Mouse (Mus musculus): ENCODE results near the gene Scand1. TPM values are rescaled to one million over a fixed set of nuclear protein-coding genes. Genes with fewer than 3 reads are reported as not detected.

Gene Scand1
- polyA plus RNA-seq, 1 experiment from 2014 or later = 70.1 TPM

GRCm38 (mm10) chr2:156340078-156340477, 27.6 kb upstream of the Scand1 start:
- Histone ChIP-seq H3K4me3 (ENCODE audit: low read depth, low read length) (no peak overlapping the region), H3K4me2 (ENCODE audit: low read depth, severe bottlenecking) (no peak overlapping the region), H3K27me3 (ENCODE audit: control insufficient read depth, insufficient read depth, low read length) (no peaks in the 10 kb centered on the region), H3K27ac (replicated peaks; ENCODE audit: low read depth, low read length) (no peak overlapping the region), H3K36me3 (ENCODE audit: control insufficient read depth, insufficient read depth, low read length) (no peaks in the 10 kb centered on the region), H3K9ac (ENCODE audit: low read length) (no peak overlapping the region), H3K4me1 (ENCODE audit: control insufficient read depth, insufficient read depth, low read length) (no peaks in the 10 kb centered on the region), H3K9me3 (ENCODE audit: control insufficient read depth, low read length) (no peaks in the 10 kb centered on the region)
- no peak for ATAC-seq (ENCODE audit: insufficient number of reproducible peaks, low FRiP score, low TSS enrichment, low read depth)
- 92% methylated on average over 4 of the region's 4 CpGs for WGBS
- no peak for DNase-seq (ENCODE audit: low spot score)

DNA sequence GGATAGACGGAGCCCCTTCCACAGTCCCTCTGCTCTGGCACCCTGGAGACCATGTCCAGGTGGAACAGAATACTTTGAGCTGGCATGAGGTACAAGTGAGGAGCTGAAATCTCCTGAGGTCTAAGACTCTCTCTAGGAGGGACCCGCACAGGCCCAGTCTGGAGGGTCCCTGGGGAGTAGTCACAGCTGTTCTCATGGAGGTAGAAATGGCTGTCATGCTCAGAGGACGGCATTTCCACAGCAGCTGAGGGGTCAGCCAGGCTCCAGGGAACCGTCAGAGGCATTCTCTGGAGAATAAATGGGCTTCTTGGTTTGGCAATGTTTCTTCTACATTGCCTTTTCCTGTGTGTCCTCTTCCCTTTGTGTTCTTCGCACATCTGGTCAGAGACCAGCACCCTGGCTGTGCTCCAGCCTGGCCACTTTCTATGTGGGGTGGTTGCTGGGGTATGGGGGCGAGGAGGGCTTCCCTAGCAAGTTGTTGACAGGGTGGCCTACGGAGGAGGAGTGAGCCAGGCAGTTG, 19.0 kb upstream of the Scand1 start:
- Histone ChIP-seq H3K9me3 (ENCODE audit: control insufficient read depth, low read length) (no peaks in the 10 kb centered on the region), H3K9ac (ENCODE audit: low read length) (no peak overlapping the region), H3K27ac (replicated peaks; ENCODE audit: low read depth, low read length) (no peak overlapping the region), H3K36me3 (ENCODE audit: control insufficient read depth, insufficient read depth, low read length) (no peaks in the 10 kb centered on the region), H3K27me3 (ENCODE audit: control insufficient read depth, insufficient read depth, low read length) (no peaks in the 10 kb centered on the region), H3K4me2 (ENCODE audit: low read depth, severe bottlenecking) (no peak overlapping the region), H3K4me1 (ENCODE audit: control insufficient read depth, insufficient read depth, low read length) (no peaks in the 10 kb centered on the region), H3K4me3 (ENCODE audit: low read depth, low read length) (no peak overlapping the region)
- 88% methylated on average over 7 of the region's 7 CpGs for WGBS
- ATAC-seq (ENCODE audit: insufficient number of reproducible peaks, low FRiP score, low TSS enrichment, low read depth) (no peak), DNase-seq (ENCODE audit: low spot score) (no peak)

GRCm38 (mm10) chr2:156330681-156331080, 18.2 kb upstream of the Scand1 start:
- WGBS = 21% methylated on average over 1 of the region's 1 CpGs
- H3K9me3 ChIP-seq (ENCODE audit: control insufficient read depth, low read length) = no peaks in the 10 kb centered on the region
- no peak for ATAC-seq (ENCODE audit: insufficient number of reproducible peaks, low FRiP score, low TSS enrichment, low read depth)

GRCm38 (mm10) chr2:156324681-156325080, 12.2 kb upstream of the Scand1 start:
- no peaks in the 10 kb centered on the region for H3K36me3 ChIP-seq (ENCODE audit: control insufficient read depth, insufficient read depth, low read length)
- 37% methylated on average over 5 of the region's 5 CpGs for WGBS
- ATAC-seq (ENCODE audit: insufficient number of reproducible peaks, low FRiP score, low TSS enrichment, low read depth) = no peak
- H3K27me3 ChIP-seq (ENCODE audit: control insufficient read depth, insufficient read depth, low read length) = no peaks in the 10 kb centered on the region
- no peak for DNase-seq (ENCODE audit: low spot score)
- no peak overlapping the region for H3K9ac ChIP-seq (ENCODE audit: low read length)
- no peak overlapping the region for H3K27ac ChIP-seq (replicated peaks; ENCODE audit: low read depth, low read length)
- H3K4me2 ChIP-seq (ENCODE audit: low read depth, severe bottlenecking) = no peak overlapping the region
- no peaks in the 10 kb centered on the region for H3K9me3 ChIP-seq (ENCODE audit: control insufficient read depth, low read length)
- no peak overlapping the region for H3K4me3 ChIP-seq (ENCODE audit: low read depth, low read length)
- H3K4me1 ChIP-seq (ENCODE audit: control insufficient read depth, insufficient read depth, low read length) = no peaks in the 10 kb centered on the region

More at GRCm38 (mm10) chr2:156330681-156331080, 18.2 kb upstream of the Scand1 start:
- Histone ChIP-seq H3K27me3 (ENCODE audit: control insufficient read depth, insufficient read depth, low read length) (no peaks in the 10 kb centered on the region), H3K36me3 (ENCODE audit: control insufficient read depth, insufficient read depth, low read length) (no peaks in the 10 kb centered on the region), H3K4me1 (ENCODE audit: control insufficient read depth, insufficient read depth, low read length) (no peaks in the 10 kb centered on the region), H3K9ac (ENCODE audit: low read length) (no peak overlapping the region), H3K27ac (replicated peaks; ENCODE audit: low read depth, low read length) (no peak overlapping the region), H3K4me3 (ENCODE audit: low read depth, low read length) (no peak overlapping the region), H3K4me2 (ENCODE audit: low read depth, severe bottlenecking) (no peak overlapping the region)
- DNase-seq (ENCODE audit: low spot score) = no peak

GRCm38 (mm10) chr2:156324116-156324588, 11.6 kb upstream of the Scand1 start:
- DNase-seq (ENCODE audit: low spot score) = no peak
- no peak for ATAC-seq (ENCODE audit: insufficient number of reproducible peaks, low FRiP score, low TSS enrichment, low read depth)
- H3K27ac ChIP-seq (replicated peaks; ENCODE audit: low read depth, low read length) = no peak overlapping the region
- H3K27me3 ChIP-seq (ENCODE audit: control insufficient read depth, insufficient read depth, low read length) = no peaks in the 10 kb centered on the region
- no peaks in the 10 kb centered on the region for H3K36me3 ChIP-seq (ENCODE audit: control insufficient read depth, insufficient read depth, low read length)
- H3K9me3 ChIP-seq (ENCODE audit: control insufficient read depth, low read length) = no peaks in the 10 kb centered on the region
- 71% methylated on average over 6 of the region's 6 CpGs for WGBS
- no peak overlapping the region for H3K4me2 ChIP-seq (ENCODE audit: low read depth, severe bottlenecking)
- no peak overlapping the region for H3K4me3 ChIP-seq (ENCODE audit: low read depth, low read length)
- no peak overlapping the region for H3K9ac ChIP-seq (ENCODE audit: low read length)
- no peaks in the 10 kb centered on the region for H3K4me1 ChIP-seq (ENCODE audit: control insufficient read depth, insufficient read depth, low read length)

DNA sequence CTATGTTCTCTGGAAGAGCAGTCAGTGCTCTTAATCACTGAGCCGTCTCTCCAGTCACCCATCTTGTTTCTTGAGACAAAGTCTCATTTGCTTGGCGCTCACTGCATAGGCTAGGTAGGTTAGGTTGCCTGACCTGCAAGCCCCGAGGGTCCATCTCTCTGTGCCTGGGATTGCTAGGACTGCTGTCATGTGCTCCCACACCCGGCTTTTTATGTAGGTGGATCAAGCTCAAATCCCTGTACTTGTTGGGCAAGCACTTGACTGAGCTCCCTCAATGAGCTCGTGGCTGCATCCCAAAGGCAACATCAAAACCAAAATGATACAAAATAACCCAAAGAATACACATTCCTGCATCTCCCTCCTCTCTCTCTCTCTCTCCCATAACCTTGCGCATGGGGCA, 9.0 kb upstream of the Scand1 start:
- no peak for ATAC-seq (ENCODE audit: insufficient number of reproducible peaks, low FRiP score, low TSS enrichment, low read depth)
- 90% methylated on average over 6 of the region's 6 CpGs for WGBS

GRCm38 (mm10) chr2:156318491-156318890, 6.0 kb upstream of the Scand1 start:
- Histone ChIP-seq H3K27me3 (ENCODE audit: control insufficient read depth, insufficient read depth, low read length) (no peaks in the 10 kb centered on the region), H3K9me3 (ENCODE audit: control insufficient read depth, low read length) (no peaks in the 10 kb centered on the region)
- no peak for ATAC-seq (ENCODE audit: insufficient number of reproducible peaks, low FRiP score, low TSS enrichment, low read depth)

More for the DNA sequence above, 9.0 kb upstream of the Scand1 start:
- no peak overlapping the region for H3K9ac ChIP-seq (ENCODE audit: low read length)
- no peak overlapping the region for H3K27ac ChIP-seq (replicated peaks; ENCODE audit: low read depth, low read length)
- DNase-seq (ENCODE audit: low spot score) = no peak
- H3K4me3 ChIP-seq (ENCODE audit: low read depth, low read length) = no peak overlapping the region
- no peaks in the 10 kb centered on the region for H3K36me3 ChIP-seq (ENCODE audit: control insufficient read depth, insufficient read depth, low read length)
- H3K4me1 ChIP-seq (ENCODE audit: control insufficient read depth, insufficient read depth, low read length) = no peaks in the 10 kb centered on the region
- H3K27me3 ChIP-seq (ENCODE audit: control insufficient read depth, insufficient read depth, low read length) = no peaks in the 10 kb centered on the region
- no peak overlapping the region for H3K4me2 ChIP-seq (ENCODE audit: low read depth, severe bottlenecking)
- no peaks in the 10 kb centered on the region for H3K9me3 ChIP-seq (ENCODE audit: control insufficient read depth, low read length)

DNA sequence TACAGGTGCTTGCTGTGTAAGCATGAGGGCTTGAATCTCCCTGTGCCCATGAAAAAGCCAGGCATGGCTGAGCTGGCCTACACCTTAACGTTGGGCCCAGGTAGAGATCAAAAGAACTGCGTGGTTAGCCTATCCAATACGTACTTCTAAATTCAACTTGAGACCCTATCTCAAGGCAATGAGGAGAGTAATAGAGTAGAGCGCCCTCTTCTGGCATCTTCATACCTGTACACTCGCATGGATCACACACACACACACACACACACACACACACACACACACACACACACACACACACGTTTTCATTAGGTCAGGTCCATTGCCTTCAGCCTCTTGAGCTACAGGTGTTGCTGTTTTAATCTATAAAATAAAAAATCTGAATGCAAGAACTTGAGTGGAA, 2.3 kb upstream of the Scand1 start:
- DNase-seq (ENCODE audit: low spot score) (no peak), ATAC-seq (ENCODE audit: insufficient number of reproducible peaks, low FRiP score, low TSS enrichment, low read depth) (no peak)
- Histone ChIP-seq H3K4me3 (ENCODE audit: low read depth, low read length) (no peak overlapping the region), H3K4me1 (ENCODE audit: control insufficient read depth, insufficient read depth, low read length) (no peaks in the 10 kb centered on the region), H3K36me3 (ENCODE audit: control insufficient read depth, insufficient read depth, low read length) (no peaks in the 10 kb centered on the region), H3K27me3 (ENCODE audit: control insufficient read depth, insufficient read depth, low read length) (no peaks in the 10 kb centered on the region), H3K9me3 (ENCODE audit: control insufficient read depth, low read length) (no peaks in the 10 kb centered on the region), H3K9ac (ENCODE audit: low read length) (no peak overlapping the region), H3K27ac (replicated peaks; ENCODE audit: low read depth, low read length) (no peak overlapping the region), H3K4me2 (ENCODE audit: low read depth, severe bottlenecking) (no peak overlapping the region)
- 96% methylated on average over 6 of the region's 6 CpGs for WGBS

More at GRCm38 (mm10) chr2:156318491-156318890, 6.0 kb upstream of the Scand1 start:
- no peak overlapping the region for H3K9ac ChIP-seq (ENCODE audit: low read length)
- no peaks in the 10 kb centered on the region for H3K4me1 ChIP-seq (ENCODE audit: control insufficient read depth, insufficient read depth, low read length)
- no peaks in the 10 kb centered on the region for H3K36me3 ChIP-seq (ENCODE audit: control insufficient read depth, insufficient read depth, low read length)
- no peak for DNase-seq (ENCODE audit: low spot score)
- H3K4me2 ChIP-seq (ENCODE audit: low read depth, severe bottlenecking) = no peak overlapping the region
- H3K4me3 ChIP-seq (ENCODE audit: low read depth, low read length) = no peak overlapping the region
- H3K27ac ChIP-seq (replicated peaks; ENCODE audit: low read depth, low read length) = no peak overlapping the region

DNA sequence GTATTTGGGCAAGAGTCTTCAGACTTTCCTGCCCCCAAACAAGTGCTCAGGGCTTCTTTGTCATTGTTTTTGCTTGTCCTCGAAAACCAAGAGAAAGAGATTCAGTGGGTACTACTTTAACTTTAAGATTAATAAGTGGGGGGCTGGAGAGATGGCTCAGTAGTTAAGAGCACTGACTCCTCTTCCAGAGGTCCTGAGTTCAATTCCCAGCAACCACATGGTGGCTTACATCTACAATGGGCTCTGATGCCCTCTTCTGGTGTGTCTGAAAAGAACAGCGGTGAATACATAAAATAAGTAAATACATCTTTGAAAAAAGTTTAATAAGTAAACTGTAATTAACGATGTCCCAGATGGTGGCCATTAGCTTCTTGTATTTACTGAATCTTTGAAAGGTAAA, 649 bp upstream of the Scand1 start:
- Histone ChIP-seq H3K4me1 (ENCODE audit: control insufficient read depth, insufficient read depth, low read length) (no peaks in the 10 kb centered on the region), H3K27ac (replicated peaks; ENCODE audit: low read depth, low read length) (no peak overlapping the region), H3K4me2 (ENCODE audit: low read depth, severe bottlenecking) (peak overlapping the region; percentile 76), H3K36me3 (ENCODE audit: control insufficient read depth, insufficient read depth, low read length) (no peaks in the 10 kb centered on the region), H3K27me3 (ENCODE audit: control insufficient read depth, insufficient read depth, low read length) (no peaks in the 10 kb centered on the region), H3K9me3 (ENCODE audit: control insufficient read depth, low read length) (no peaks in the 10 kb centered on the region), H3K9ac (ENCODE audit: low read length) (no peak overlapping the region; the same call in 1 of the 2 replicates), H3K4me3 (ENCODE audit: low read depth, low read length) (peak overlapping the region; percentile 84)
- WGBS = 60% methylated on average over 3 of the region's 3 CpGs
- ATAC-seq (ENCODE audit: insufficient number of reproducible peaks, low FRiP score, low TSS enrichment, low read depth) (no peak), DNase-seq (ENCODE audit: low spot score) (no peak)
